In the genomic region with DNA sequence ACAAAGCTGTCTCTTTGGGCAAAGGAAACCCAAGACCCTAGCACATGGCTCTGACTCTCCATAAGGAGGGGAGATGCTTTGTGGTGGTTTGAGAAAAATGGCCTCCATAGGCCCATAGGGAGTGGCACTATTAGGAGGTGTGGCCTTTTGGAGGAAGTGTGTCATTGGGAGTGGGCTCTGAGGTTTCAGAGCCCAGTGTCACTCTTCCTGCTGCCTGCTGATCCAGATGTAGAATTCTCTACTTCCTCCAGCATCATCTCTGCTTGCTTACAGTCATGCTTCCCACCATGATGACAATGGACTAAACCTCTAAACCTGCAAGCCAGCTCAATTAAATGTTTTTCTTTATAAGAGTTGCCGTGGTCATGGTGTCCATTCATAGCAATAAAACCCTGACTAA, we compare ENCODE assay signal across 12 mouse cellular contexts.
"Had no signal": no experiment of that assay in that cellular context is flagged by ENCODE, and none has a peak within 500 bp of the region (broad histone marks: within the 10 kb centered on the region; RNA-seq: fewer than 3 reads in every experiment).

No protein-coding gene starts in this region.

- H3K36me3 ChIP-seq: limb, embryonic 15.5 days; liver, embryonic 13.5 days; lung, embryonic 15.5 days; midbrain, embryonic 13.5 days had no signal

- H3K9me3 ChIP-seq: limb, embryonic 15.5 days; liver, embryonic 13.5 days; lung, embryonic 15.5 days; midbrain, embryonic 13.5 days had no signal

- H3K27me3 ChIP-seq: limb, embryonic 15.5 days; liver, embryonic 13.5 days; lung, embryonic 15.5 days; midbrain, embryonic 13.5 days had no signal

- H3K4me3 ChIP-seq: limb, embryonic 15.5 days; liver, embryonic 13.5 days; lung, embryonic 15.5 days; midbrain, embryonic 13.5 days had no signal

- H3K27ac ChIP-seq: limb, embryonic 15.5 days; lung, embryonic 15.5 days; macrophage; midbrain, embryonic 13.5 days had no signal

- H3K9ac ChIP-seq: limb, embryonic 15.5 days; liver, embryonic 13.5 days; liver, postnatal 0 days; lung, embryonic 15.5 days; midbrain, embryonic 13.5 days had no signal

- DNase-seq: kidney, adult 8-10 months; kidney, postnatal 25 days; liver, embryonic 13.5 days; liver, postnatal 0 days; lung, postnatal 14 days; right cerebral cortex, adult 18-20 months; right cerebral cortex, postnatal 25 days; thymus, adult 18-20 months had no signal

- ATAC-seq: liver, postnatal 0 days; midbrain, embryonic 13.5 days had no signal

- H3K4me1 ChIP-seq: midbrain, embryonic 13.5 days had no signal

- H3K4me2 ChIP-seq: limb, embryonic 15.5 days; liver, embryonic 13.5 days; lung, embryonic 15.5 days; midbrain, embryonic 13.5 days had no signal
